Mouse (Mus musculus): ENCODE measurements around the gene Selenop.

DNA sequence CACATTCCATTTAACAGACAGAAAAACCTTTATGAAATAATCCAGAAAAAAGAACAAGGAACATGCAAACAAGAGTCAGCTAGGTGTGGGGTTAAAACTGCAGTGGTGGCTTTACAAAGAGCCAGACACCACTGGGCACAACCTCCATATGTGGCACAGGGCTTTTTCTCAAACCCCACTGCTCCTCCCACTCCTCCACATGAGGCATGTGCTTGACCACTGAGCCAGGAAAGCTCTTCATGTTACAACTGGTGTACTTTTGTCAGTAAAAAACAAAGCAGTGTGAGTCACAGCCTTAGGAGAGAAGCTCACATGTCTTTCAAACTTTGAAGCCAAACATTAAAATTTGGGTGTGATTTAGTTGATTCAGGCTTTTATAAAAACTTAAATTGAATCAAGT, 12.9 kb downstream of the Selenop start:
- TF ChIP-seq USF2 (conservative IDR thresholded peaks at IDR 0.05; ENCODE audit: low read depth, low read length) (no peak), ZKSCAN1 (IDR thresholded peaks at IDR 0.05; ENCODE audit: borderline replicate concordance, low read depth, low read length) (no peak), POLR2A (IDR thresholded peaks at IDR 0.05; ENCODE audit: low read depth, low read length) (no peak), CTCF (conservative IDR thresholded peaks at IDR 0.05 in 1 of 2, IDR thresholded peaks at IDR 0.05 in 1 of 2; ENCODE audit: low read depth in 2 of 2, low read length in 2 of 2) (no peak), CHD1 (IDR thresholded peaks at IDR 0.05; ENCODE audit: low read depth, low read length) (no peak), USF1 (IDR thresholded peaks at IDR 0.05; ENCODE audit: low read depth, low read length) (no peak), MAFK (IDR thresholded peaks at IDR 0.05; ENCODE audit: insufficient replicate concordance, low read length) (no peak), IRF4 (IDR thresholded peaks at IDR 0.05; ENCODE audit: low read depth, low read length) (no peak), NRF1 (IDR thresholded peaks at IDR 0.05; ENCODE audit: low read depth, low read length) (no peak), EP300 (IDR thresholded peaks at IDR 0.05; ENCODE audit: low read length) (no peak), PAX5 (IDR thresholded peaks at IDR 0.05; ENCODE audit: low read length) (no peak), ZNF384 (IDR thresholded peaks at IDR 0.05; ENCODE audit: low read depth, low read length) (no peak), ZC3H11A (IDR thresholded peaks at IDR 0.05; ENCODE audit: low read depth, low read length) (no peak)

Data from CH12.LX (cell line).